Mouse (Mus musculus): ENCODE measurements at regions not wholly inside any gene's neighbourhood (a gene's known extent, or its start where the extent isn't known, plus 50 kb on each side); places are given as distances from the start of the nearest gene placed in this dataset.

DNA sequence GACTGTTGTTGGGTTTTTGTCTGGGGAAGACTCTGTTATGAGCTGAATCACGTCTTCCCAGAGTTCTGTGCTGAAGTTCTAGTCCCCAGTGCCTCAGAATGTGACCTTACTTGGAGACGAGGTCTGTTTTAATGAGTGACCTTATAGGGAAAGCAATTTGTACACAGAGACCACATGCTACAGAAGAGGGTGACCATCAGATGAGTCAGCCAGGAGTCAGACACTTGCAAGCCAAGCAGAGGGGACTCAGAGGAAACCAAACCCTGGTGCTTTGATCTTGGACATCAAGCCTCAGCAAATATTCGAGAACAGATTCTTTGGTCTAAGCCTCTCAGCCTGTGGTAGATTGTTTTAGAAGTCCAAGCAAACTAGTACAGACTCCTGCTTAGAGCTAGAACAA, 409.9 kb downstream of the Fut8 start:
- TF ChIP-seq POLR2AphosphoS5 (IDR thresholded peaks at IDR 0.05; ENCODE audit: insufficient replicate concordance, low read depth, low read length) (no peak), CTCF (IDR thresholded peaks at IDR 0.05; ENCODE audit: low read depth, low read length) (no peak), TAL1 (conservative IDR thresholded peaks at IDR 0.05; ENCODE audit: low read depth, low read length) (no peak), GATA2 (IDR thresholded peaks at IDR 0.05; ENCODE audit: borderline replicate concordance, low read depth, low read length) (no peak)
